Mouse (Mus musculus): ENCODE measurements around the gene Lrfn4.

GRCm38 (mm10) chr19:4613464-4614304, 1.8 kb downstream of the Lrfn4 start:
- no peak for TF ChIP-seq GATA1 (IDR thresholded peaks at IDR 0.05; ENCODE audit: low read length)
- TF ChIP-seq TAL1 (IDR thresholded peaks at IDR 0.05; ENCODE audit: low read length) = no peak

Data from erythroblast, embryonic 14.5 days (primary cell).